Mouse (Mus musculus) testis, adult 2 months (tissue): ENCODE results near the gene Hnrnpc.

Experiments used
- CTCF ChIP-seq: fragments of 200-500 bp; IDR thresholded peaks from 2 replicates; pipeline ENCODE4 v1.5.1; 2012; ENCODE audit warnings: low read depth, mild to moderate bottlenecking, inconsistent platforms, low read length, moderate library complexity; ENCODE audit not compliant: control insufficient read depth, insufficient read depth, insufficient replicate concordance
- POLR2A ChIP-seq: fragments of 200-500 bp; IDR thresholded peaks from 2 replicates; pipeline ENCODE4 v1.6.1; 2012; ENCODE audit warnings: low read depth, mild to moderate bottlenecking, inconsistent platforms, low read length, moderate library complexity; ENCODE audit not compliant: control insufficient read depth

DNA sequence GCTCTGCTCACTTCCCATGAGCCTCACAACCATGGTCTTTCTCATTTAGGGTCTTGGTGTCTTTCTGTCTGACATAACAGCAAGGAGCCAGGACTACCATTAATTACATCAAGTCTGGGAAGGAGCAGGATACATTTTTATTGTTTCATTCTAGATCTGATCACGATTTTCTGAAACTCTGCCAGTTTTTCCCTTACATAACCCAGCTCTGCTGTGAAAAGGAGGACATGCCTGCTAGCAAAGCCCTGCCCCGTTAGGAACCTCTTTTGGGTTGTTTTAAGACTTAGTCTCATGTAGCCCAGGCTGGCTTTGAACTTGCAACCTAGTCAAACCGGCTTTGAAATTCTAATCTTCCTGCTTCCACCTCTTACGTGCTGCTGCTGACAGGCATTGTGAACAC, 43.8 kb downstream of the Hnrnpc start:
- TF ChIP-seq CTCF (no peak), POLR2A (no peak)
